Mouse (Mus musculus): ENCODE results near the gene Elmo3. TPM values are rescaled to one million over a fixed set of nuclear protein-coding genes. Genes with fewer than 3 reads are reported as not detected.
A peak's percentile ranks its signal among the peaks of the same experiment; 100 is the strongest.

Elmo3 gene
- total RNA-seq (2014; rRNA removed), result 1.2 and 1.5 TPM in 2 replicates
- polyA plus RNA-seq (2015; fragmentation: Nextera tagmentation; extraction: Ambion mirVana), result 1.6 and 1.7 TPM in 2 replicates

GRCm38 (mm10) chr8:105305211-105306145 lies at the start of gene Elmo3:
TSS of gene Elmo3 (plus strand) at chr8:105305601.
- peak; percentile 75 for ATAC-seq
- 6% methylated on average over 30 of the region's 30 CpGs for WGBS
- H3K9me3 ChIP-seq (ENCODE audit: low read length), result no peaks in the 10 kb centered on the region
- peak; percentile 62 for DNase-seq (ENCODE audit: low spot score)
- H3K36me3 ChIP-seq (ENCODE audit: insufficient read depth, low read length), result peaks cover 48% of the 10 kb centered on the region
- H3K9ac ChIP-seq (replicated peaks; ENCODE audit: low read length), result peak within 1 kb of the TSS; percentile 39
- H3K4me3 ChIP-seq (ENCODE audit: low read length), result peak within 1 kb of the TSS; percentile 23; the same call in 1 of the 2 replicates
- peaks cover 14% of the 10 kb centered on the region for H3K4me1 ChIP-seq (ENCODE audit: insufficient read depth, low read length)
- H3K27ac ChIP-seq, result peak within 1 kb of the TSS; percentile 46; the same call in 1 of the 2 replicates
- H3K27me3 ChIP-seq (ENCODE audit: insufficient read depth, low read length), result no peaks in the 10 kb centered on the region
- TF ChIP-seq CTCF (IDR thresholded peaks at IDR 0.05; ENCODE audit: low read depth), result peak; percentile 23; the same call in 1 of the 2 replicates
- H3K4me2 ChIP-seq (ENCODE audit: low read depth, low read length), result peak within 1 kb of the TSS; percentile 56

GRCm38 (mm10) chr8:105257318-105258114 lies 47.9 kb upstream of the Elmo3 start:
- no peak for ATAC-seq

GRCm38 (mm10) chr8:105258911-105259720 lies 46.3 kb upstream of the Elmo3 start:
- peak overlapping the region; percentile 35 for H3K4me3 ChIP-seq (ENCODE audit: low read length)
- WGBS, result 3% methylated on average over 55 of the region's 55 CpGs
- H3K9ac ChIP-seq (replicated peaks; ENCODE audit: low read length), result 0 out of 2 replicates have a peak overlapping the region, but pooled peaks have one; percentile 3
- DNase-seq (ENCODE audit: low spot score) (peak; percentile 67), ATAC-seq (peak; percentile 43)
- H3K27ac ChIP-seq, result no peak overlapping the region
- no peaks in the 10 kb centered on the region for H3K36me3 ChIP-seq (ENCODE audit: insufficient read depth, low read length)
- peaks cover 16% of the 10 kb centered on the region for H3K27me3 ChIP-seq (ENCODE audit: insufficient read depth, low read length)
- peaks cover 10% of the 10 kb centered on the region for H3K4me1 ChIP-seq (ENCODE audit: insufficient read depth, low read length)
- no peaks in the 10 kb centered on the region for H3K9me3 ChIP-seq (ENCODE audit: low read length)
- TF ChIP-seq CTCF (IDR thresholded peaks at IDR 0.05; ENCODE audit: low read depth), result peak; percentile 44; the same call in 1 of the 2 replicates
- peak overlapping the region; percentile 63 for H3K4me2 ChIP-seq (ENCODE audit: low read depth, low read length)

More at GRCm38 (mm10) chr8:105257318-105258114, 47.9 kb upstream of the Elmo3 start:
- Histone ChIP-seq H3K4me2 (ENCODE audit: low read depth, low read length) (no peak overlapping the region), H3K36me3 (ENCODE audit: insufficient read depth, low read length) (0 out of 2 replicates have a peak, but pooled peaks cover 3% of the 10 kb centered on the region), H3K9me3 (ENCODE audit: low read length) (no peaks in the 10 kb centered on the region), H3K27me3 (ENCODE audit: insufficient read depth, low read length) (peaks cover 16% of the 10 kb centered on the region; the same call in 1 of the 2 replicates), H3K27ac (no peak overlapping the region), H3K9ac (replicated peaks; ENCODE audit: low read length) (no peak overlapping the region), H3K4me1 (ENCODE audit: insufficient read depth, low read length) (peaks cover 10% of the 10 kb centered on the region), H3K4me3 (ENCODE audit: low read length) (no peak overlapping the region)
- WGBS, result 73% methylated on average over 7 of the region's 7 CpGs
- no peak for DNase-seq (ENCODE audit: low spot score)
- TF ChIP-seq CTCF (IDR thresholded peaks at IDR 0.05; ENCODE audit: low read depth), result no peak

DNA sequence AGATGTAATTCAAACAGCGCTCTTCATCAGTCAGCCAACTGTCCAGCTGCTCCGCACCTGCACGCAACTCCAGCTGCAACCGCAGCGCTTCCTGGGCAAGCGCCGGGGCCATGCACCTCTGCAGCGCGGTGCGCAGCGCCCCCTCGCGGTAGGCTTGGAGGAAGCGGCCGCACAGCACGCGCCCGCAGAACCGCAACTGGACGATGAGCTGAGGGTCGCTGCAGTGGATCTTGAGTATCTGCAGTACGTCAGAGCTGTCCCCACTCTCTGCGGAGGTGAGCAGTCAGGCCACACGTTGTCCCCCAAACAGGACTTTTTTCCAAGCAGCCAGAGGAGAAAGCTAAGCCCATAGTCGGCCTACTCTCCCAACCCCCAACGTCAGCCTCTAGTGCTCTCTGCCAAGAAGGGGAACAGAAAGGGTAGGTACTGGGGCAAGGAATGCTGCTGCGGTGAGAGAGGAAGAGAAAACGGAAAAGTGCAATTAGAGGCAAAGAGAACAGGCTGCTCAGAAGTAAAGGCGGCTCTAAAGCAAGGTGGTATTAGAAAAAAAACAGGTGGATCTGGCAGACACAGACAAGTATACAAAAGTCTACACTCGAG lies 45.6 kb upstream of the Elmo3 start:
- TF ChIP-seq CTCF (IDR thresholded peaks at IDR 0.05; ENCODE audit: low read depth), result peak; percentile 92
- no peaks in the 10 kb centered on the region for H3K36me3 ChIP-seq (ENCODE audit: insufficient read depth, low read length)
- H3K4me1 ChIP-seq (ENCODE audit: insufficient read depth, low read length), result peaks cover 10% of the 10 kb centered on the region
- WGBS, result 3% methylated on average over 30 of the region's 30 CpGs
- DNase-seq (ENCODE audit: low spot score) (peak; percentile 88), ATAC-seq (peak; percentile 73)
- H3K4me2 ChIP-seq (ENCODE audit: low read depth, low read length), result peak overlapping the region; percentile 63
- H3K27me3 ChIP-seq (ENCODE audit: insufficient read depth, low read length), result peaks cover 16% of the 10 kb centered on the region
- H3K9ac ChIP-seq (replicated peaks; ENCODE audit: low read length), result 0 out of 2 replicates have a peak overlapping the region, but pooled peaks have one; percentile 3
- no peaks in the 10 kb centered on the region for H3K9me3 ChIP-seq (ENCODE audit: low read length)
- peak overlapping the region; percentile 35 for H3K4me3 ChIP-seq (ENCODE audit: low read length)
- H3K27ac ChIP-seq, result no peak overlapping the region

DNA sequence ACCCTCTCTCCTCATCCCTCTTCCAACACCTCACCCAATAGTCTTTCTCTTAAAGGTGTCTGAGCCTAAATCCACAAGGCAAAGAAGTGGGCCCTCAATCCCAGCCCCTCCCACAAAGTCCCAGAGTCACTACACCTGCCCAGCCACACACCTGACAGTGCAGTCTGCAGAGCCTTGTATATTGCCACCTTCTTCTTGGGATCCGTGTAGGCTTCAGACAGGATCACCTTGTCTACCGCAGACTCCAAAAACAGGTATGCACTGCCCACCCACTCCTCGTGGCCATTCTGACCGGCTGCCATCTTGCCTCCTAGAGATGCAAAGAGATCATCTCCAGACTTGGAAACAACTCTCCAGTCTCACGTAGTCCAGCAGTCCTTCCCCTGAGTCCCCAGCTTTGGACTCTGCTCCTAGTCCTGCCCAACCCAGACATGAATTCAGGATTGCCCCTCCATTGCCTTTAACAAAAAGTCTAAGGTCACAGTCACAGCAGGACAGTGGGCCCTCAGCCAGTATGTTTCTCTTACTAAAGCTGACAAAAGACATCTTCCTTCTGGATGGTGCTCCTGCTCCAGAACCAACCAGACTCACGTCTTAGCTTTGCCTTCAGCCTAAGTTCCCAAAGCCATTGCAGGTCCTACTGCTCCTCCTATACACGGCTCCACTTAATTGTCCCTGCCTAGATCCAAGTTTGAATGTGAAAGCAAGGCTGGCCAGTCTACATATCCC lies 44.9 kb upstream of the Elmo3 start:
- no peak for DNase-seq (ENCODE audit: low spot score)
- WGBS, result 67% methylated on average over 7 of the region's 7 CpGs
- TF ChIP-seq CTCF (IDR thresholded peaks at IDR 0.05; ENCODE audit: low read depth), result no peak
- no peak overlapping the region for H3K27ac ChIP-seq
- no peak for ATAC-seq
- H3K4me2 ChIP-seq (ENCODE audit: low read depth, low read length), result no peak overlapping the region
- H3K27me3 ChIP-seq (ENCODE audit: insufficient read depth, low read length), result peaks cover 16% of the 10 kb centered on the region
- H3K4me3 ChIP-seq (ENCODE audit: low read length), result no peak overlapping the region
- no peaks in the 10 kb centered on the region for H3K9me3 ChIP-seq (ENCODE audit: low read length)
- no peak overlapping the region for H3K9ac ChIP-seq (replicated peaks; ENCODE audit: low read length)
- no peaks in the 10 kb centered on the region for H3K36me3 ChIP-seq (ENCODE audit: insufficient read depth, low read length)
- H3K4me1 ChIP-seq (ENCODE audit: insufficient read depth, low read length), result peaks cover 10% of the 10 kb centered on the region

Measured in hindbrain, postnatal 0 days (tissue).